Mouse (Mus musculus): ENCODE results near the gene Tfap4. TPM values are rescaled to one million over a fixed set of nuclear protein-coding genes. Genes with fewer than 3 reads are reported as not detected.

Gene Tfap4
- polyA plus RNA-seq, 1 experiment from 2014 or later, result 6.4 TPM

- H3K36me3 ChIP-seq (ENCODE audit: insufficient read depth, low read length), result 0 out of 2 replicates have a peak, but pooled peaks cover under 1% of the 10 kb centered on the region
- ATAC-seq (peak; percentile 78), DNase-seq (ENCODE audit: low spot score) (peak; percentile 77)
- no peaks in the 10 kb centered on the region for H3K9me3 ChIP-seq (ENCODE audit: low read length)
- no peaks in the 10 kb centered on the region for H3K27me3 ChIP-seq (replicated peaks; ENCODE audit: insufficient read depth, low read length)
- no peak overlapping the region for H3K4me3 ChIP-seq (ENCODE audit: low read depth, low read length)
- TF ChIP-seq EP300 (IDR thresholded peaks at IDR 0.05) (no peak), CTCF (IDR thresholded peaks at IDR 0.05) (peak; percentile 100)
- H3K9ac ChIP-seq (replicated peaks; ENCODE audit: low read depth), result no peak overlapping the region
- H3K4me2 ChIP-seq (replicated peaks; ENCODE audit: low read depth, low read length), result no peak overlapping the region
- no peak overlapping the region for H3K27ac ChIP-seq (ENCODE audit: low read length)
- WGBS, result 35% methylated on average over 13 of the region's 13 CpGs
- H3K4me1 ChIP-seq (ENCODE audit: insufficient read depth, low read depth, low read length), result no peaks in the 10 kb centered on the region
Observed at GRCm38 (mm10) chr16:4551056-4551455, 8.6 kb downstream of the Tfap4 start.

GRCm38 (mm10) chr16:4548953-4549688, 10.5 kb downstream of the Tfap4 start:
- TF ChIP-seq EP300 (IDR thresholded peaks at IDR 0.05) (no peak), CTCF (IDR thresholded peaks at IDR 0.05) (0 out of 2 replicates have a peak, but pooled peaks have one; percentile 10)
- no peak for ATAC-seq
- peaks cover 10% of the 10 kb centered on the region; the same call in 1 of the 2 replicates for H3K36me3 ChIP-seq (ENCODE audit: insufficient read depth, low read length)
- no peaks in the 10 kb centered on the region for H3K27me3 ChIP-seq (replicated peaks; ENCODE audit: insufficient read depth, low read length)
- DNase-seq (ENCODE audit: low spot score), result no peak
- H3K4me3 ChIP-seq (ENCODE audit: low read depth, low read length), result no peak overlapping the region
- no peak overlapping the region for H3K4me2 ChIP-seq (replicated peaks; ENCODE audit: low read depth, low read length)
- H3K9me3 ChIP-seq (ENCODE audit: low read length), result no peaks in the 10 kb centered on the region
- H3K9ac ChIP-seq (replicated peaks; ENCODE audit: low read depth), result no peak overlapping the region
- H3K4me1 ChIP-seq (ENCODE audit: insufficient read depth, low read depth, low read length), result no peaks in the 10 kb centered on the region
- no peak overlapping the region for H3K27ac ChIP-seq (ENCODE audit: low read length)
- WGBS, result 90% methylated on average over 18 of the region's 18 CpGs

- Histone ChIP-seq H3K9me3 (ENCODE audit: low read length) (no peaks in the 10 kb centered on the region), H3K9ac (replicated peaks; ENCODE audit: low read depth) (no peak overlapping the region), H3K36me3 (ENCODE audit: insufficient read depth, low read length) (peaks cover 10% of the 10 kb centered on the region; the same call in 1 of the 2 replicates), H3K4me3 (ENCODE audit: low read depth, low read length) (no peak overlapping the region), H3K4me1 (ENCODE audit: insufficient read depth, low read depth, low read length) (no peaks in the 10 kb centered on the region), H3K27me3 (replicated peaks; ENCODE audit: insufficient read depth, low read length) (no peaks in the 10 kb centered on the region), H3K27ac (ENCODE audit: low read length) (no peak overlapping the region), H3K4me2 (replicated peaks; ENCODE audit: low read depth, low read length) (no peak overlapping the region)
- 87% methylated on average over 5 of the region's 5 CpGs for whole genome bisulfite sequencing
- DNase-seq (ENCODE audit: low spot score) (no peak), ATAC-seq (no peak)
- TF ChIP-seq CTCF (IDR thresholded peaks at IDR 0.05), result no peak
- TF ChIP-seq EP300 (IDR thresholded peaks at IDR 0.05), result no peak
Observed at GRCm38 (mm10) chr16:4547611-4548010, 12.0 kb downstream of the Tfap4 start.

GRCm38 (mm10) chr16:4546838-4547237, 12.8 kb downstream of the Tfap4 start:
- Histone ChIP-seq H3K27ac (ENCODE audit: low read length) (no peak overlapping the region), H3K9me3 (ENCODE audit: low read length) (no peaks in the 10 kb centered on the region), H3K4me2 (replicated peaks; ENCODE audit: low read depth, low read length) (no peak overlapping the region), H3K4me1 (ENCODE audit: insufficient read depth, low read depth, low read length) (no peaks in the 10 kb centered on the region), H3K4me3 (ENCODE audit: low read depth, low read length) (no peak overlapping the region), H3K36me3 (ENCODE audit: insufficient read depth, low read length) (peaks cover 10% of the 10 kb centered on the region; the same call in 1 of the 2 replicates), H3K27me3 (replicated peaks; ENCODE audit: insufficient read depth, low read length) (no peaks in the 10 kb centered on the region), H3K9ac (replicated peaks; ENCODE audit: low read depth) (no peak overlapping the region)
- no peak for TF ChIP-seq CTCF (IDR thresholded peaks at IDR 0.05)
- TF ChIP-seq EP300 (IDR thresholded peaks at IDR 0.05), result no peak
- ATAC-seq (no peak), DNase-seq (ENCODE audit: low spot score) (no peak)
- WGBS, result 88% methylated on average over 8 of the region's 8 CpGs

GRCm38 (mm10) chr16:4544845-4545244, 14.8 kb downstream of the Tfap4 start:
- Histone ChIP-seq H3K4me3 (ENCODE audit: low read depth, low read length) (no peak overlapping the region), H3K27me3 (replicated peaks; ENCODE audit: insufficient read depth, low read length) (no peaks in the 10 kb centered on the region), H3K9ac (replicated peaks; ENCODE audit: low read depth) (no peak overlapping the region), H3K4me1 (ENCODE audit: insufficient read depth, low read depth, low read length) (no peaks in the 10 kb centered on the region), H3K36me3 (ENCODE audit: insufficient read depth, low read length) (peaks cover 10% of the 10 kb centered on the region; the same call in 1 of the 2 replicates), H3K4me2 (replicated peaks; ENCODE audit: low read depth, low read length) (no peak overlapping the region), H3K9me3 (ENCODE audit: low read length) (no peaks in the 10 kb centered on the region), H3K27ac (ENCODE audit: low read length) (no peak overlapping the region)
- TF ChIP-seq CTCF (IDR thresholded peaks at IDR 0.05) (no peak), EP300 (IDR thresholded peaks at IDR 0.05) (no peak)
- ATAC-seq, result no peak
- 70% methylated on average over 9 of the region's 9 CpGs for WGBS
- no peak for DNase-seq (ENCODE audit: low spot score)

- peaks cover 10% of the 10 kb centered on the region; the same call in 1 of the 2 replicates for H3K36me3 ChIP-seq (ENCODE audit: insufficient read depth, low read length)
- H3K4me1 ChIP-seq (ENCODE audit: insufficient read depth, low read depth, low read length), result no peaks in the 10 kb centered on the region
- TF ChIP-seq CTCF (IDR thresholded peaks at IDR 0.05) (no peak), EP300 (IDR thresholded peaks at IDR 0.05) (no peak)
- no peak for DNase-seq (ENCODE audit: low spot score)
- no peak overlapping the region for H3K9ac ChIP-seq (replicated peaks; ENCODE audit: low read depth)
- ATAC-seq, result no peak
- H3K4me3 ChIP-seq (ENCODE audit: low read depth, low read length), result no peak overlapping the region
- H3K27me3 ChIP-seq (replicated peaks; ENCODE audit: insufficient read depth, low read length), result no peaks in the 10 kb centered on the region
- WGBS, result 76% methylated on average over 3 of the region's 3 CpGs
- H3K9me3 ChIP-seq (ENCODE audit: low read length), result no peaks in the 10 kb centered on the region
- no peak overlapping the region for H3K27ac ChIP-seq (ENCODE audit: low read length)
- no peak overlapping the region for H3K4me2 ChIP-seq (replicated peaks; ENCODE audit: low read depth, low read length)
Observed at GRCm38 (mm10) chr16:4543266-4543665, 16.4 kb downstream of the Tfap4 start.
